Mouse (Mus musculus) cerebellum, postnatal 10 days (tissue): ENCODE results near the gene Irf2bp1.

Experiments used
- DNase-seq, 2 experiments: peaks; one replicate each; pipeline ENCODE4 v3.0.0; 2021; ENCODE audit warnings: mixed read lengths in 2 of 2

Gene Irf2bp1

DNA sequence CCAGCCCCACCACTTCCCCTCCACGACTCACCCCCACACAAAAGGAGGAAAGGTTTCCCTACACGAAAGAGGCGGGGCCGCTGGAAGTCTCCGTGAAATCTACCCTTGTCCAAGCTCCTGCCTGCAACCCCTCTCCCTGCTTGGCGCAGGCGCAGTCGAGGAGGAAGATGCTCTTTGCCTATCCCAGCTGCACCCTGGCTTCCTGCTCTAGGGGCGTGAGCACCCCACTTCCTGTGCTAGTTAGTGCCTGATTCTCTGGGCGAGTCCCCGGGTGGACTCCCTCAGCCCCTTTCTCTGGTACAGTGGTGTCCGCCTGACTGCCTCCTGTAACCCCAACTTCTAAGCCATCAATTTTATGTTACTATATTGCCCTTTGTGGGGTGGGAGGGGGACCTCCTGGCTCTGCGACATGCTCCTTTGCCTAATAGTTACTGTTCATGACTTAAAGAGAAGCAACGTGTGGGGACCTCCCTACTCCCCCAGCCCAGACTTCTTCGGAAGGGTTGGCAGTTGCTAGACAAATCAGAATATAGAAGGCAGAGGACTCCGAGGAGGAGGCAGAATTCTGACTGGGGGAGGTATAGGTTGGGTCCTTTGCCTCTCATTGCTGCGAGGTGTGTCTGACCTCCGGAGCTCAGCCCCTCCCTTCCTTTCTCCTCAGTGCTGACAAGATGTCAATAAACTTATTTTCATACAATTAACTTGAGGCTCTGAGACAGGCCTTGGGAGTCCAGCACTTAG lies 2.6 kb upstream of the Irf2bp1 start:
- DNase-seq: no peak

DNA sequence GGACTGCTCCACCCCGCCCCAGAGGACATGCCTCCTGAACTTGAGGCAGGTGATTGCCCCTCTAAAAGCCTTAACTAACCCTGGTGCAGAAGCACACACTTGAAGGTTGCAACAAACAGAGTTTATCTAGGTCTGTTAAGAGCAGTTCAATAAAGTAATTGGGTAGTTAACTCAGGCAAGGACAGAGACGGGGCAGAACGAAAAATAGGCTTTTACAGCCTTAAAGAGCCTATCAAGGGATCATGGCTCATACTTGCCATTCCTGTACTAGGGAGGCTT lies 2.1 kb upstream of the Irf2bp1 start:
- no peak for DNase-seq

DNA sequence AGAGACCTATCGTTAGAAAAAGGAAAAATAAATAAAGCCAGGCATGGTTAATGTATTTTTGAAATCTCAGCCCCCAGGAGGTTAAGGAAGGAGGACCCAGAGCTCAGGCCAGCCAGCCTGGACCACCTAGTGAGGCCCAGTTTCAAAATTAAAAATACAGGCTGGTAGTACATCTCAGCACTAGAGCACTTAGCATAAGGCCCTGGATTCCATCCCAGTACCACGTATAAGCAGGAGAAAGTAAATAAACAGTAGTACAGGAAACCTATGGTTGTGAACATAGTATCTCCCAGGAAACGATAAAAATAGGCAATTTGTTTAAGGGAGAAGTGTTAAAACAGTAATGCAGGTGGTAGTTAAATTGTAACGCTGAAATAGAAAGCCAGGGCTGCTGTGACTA lies 1.7 kb upstream of the Irf2bp1 start:
- DNase-seq: no peak

DNA sequence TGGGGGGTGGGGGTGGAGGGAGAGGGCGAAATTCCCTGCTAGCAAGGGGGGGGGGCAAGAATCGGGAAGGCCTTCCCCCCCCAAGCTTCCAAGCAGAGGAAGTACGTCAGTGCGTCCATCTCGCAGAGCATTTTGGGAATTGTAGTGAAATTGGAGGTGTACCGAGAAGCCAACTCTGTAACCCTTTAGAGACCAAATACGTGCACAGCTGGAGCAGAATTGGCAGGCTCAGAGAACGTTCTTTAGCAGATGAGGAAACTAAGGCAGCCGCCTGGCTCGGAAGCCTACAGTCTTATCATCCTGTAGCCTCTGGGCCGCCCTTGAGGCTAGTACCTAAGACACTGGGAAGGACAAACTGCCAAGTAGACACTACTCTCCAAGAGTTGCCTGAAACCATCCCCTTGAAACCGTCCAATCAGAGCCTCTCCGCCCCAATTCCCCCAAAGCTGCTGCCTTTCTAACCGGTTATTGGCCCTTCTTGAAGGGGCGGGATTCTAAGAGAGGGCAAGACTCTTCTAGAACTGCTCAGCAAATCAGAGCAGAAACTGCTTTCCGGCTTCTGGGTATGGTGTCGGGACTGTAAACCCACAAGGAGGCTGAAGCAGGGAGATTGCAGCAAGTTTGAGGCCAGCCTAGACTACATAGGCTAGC lies 871 bp upstream of the Irf2bp1 start:
- peak; percentile 87 to 89 for DNase-seq

DNA sequence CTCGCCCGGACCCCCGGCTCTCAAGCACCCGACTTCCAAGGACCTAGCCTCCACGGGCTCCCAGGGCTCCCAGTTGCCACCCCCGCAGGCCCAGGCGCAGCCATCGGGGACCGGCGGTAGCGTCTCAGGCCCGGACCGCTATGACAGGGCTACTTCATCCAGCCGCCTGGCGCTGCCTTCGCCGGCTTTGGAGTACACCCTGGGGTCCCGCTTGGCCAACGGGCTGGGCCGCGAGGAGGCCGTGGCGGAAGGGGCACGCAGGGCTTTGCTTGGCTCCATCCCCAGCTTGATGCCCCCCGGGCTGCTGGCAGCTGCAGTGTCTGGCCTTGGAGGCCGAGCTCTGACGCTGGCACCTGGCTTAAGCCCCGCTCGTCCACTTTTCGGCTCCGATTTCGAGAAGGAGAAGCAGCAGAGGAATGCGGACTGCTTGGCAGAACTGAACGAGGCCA lies 811 bp downstream of the Irf2bp1 start:
- DNase-seq: peak; percentile 81 to 83

DNA sequence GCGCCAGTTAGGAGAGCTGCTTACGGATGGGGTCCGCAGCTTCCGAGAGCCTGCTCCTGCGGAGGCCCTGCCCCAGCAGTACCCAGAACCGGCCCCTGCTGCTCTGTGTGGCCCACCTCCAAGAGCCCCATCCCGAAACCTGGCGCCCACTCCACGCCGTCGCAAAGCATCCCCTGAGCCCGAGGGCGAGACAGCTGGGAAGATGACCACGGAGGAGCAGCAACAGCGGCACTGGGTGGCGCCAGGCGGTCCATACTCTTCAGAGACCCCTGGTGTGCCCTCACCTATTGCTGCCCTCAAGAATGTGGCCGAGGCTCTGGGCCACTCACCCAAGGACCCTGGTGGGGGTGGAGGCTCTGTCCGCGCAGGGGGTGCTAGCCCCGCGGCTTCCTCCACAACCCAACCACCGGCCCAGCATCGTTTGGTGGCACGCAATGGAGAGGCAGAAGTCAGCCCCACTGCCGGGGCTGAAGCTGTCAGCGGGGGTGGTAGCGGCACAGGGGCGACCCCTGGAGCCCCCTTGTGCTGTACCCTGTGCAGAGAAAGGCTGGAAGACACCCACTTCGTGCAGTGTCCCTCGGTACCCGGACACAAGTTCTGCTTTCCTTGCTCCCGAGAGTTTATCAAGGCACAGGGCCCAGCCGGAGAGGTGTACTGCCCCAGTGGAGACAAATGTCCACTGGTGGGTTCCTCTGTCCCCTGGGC lies 1.7 kb downstream of the Irf2bp1 start:
- peak; percentile 43 to 52 for DNase-seq

DNA sequence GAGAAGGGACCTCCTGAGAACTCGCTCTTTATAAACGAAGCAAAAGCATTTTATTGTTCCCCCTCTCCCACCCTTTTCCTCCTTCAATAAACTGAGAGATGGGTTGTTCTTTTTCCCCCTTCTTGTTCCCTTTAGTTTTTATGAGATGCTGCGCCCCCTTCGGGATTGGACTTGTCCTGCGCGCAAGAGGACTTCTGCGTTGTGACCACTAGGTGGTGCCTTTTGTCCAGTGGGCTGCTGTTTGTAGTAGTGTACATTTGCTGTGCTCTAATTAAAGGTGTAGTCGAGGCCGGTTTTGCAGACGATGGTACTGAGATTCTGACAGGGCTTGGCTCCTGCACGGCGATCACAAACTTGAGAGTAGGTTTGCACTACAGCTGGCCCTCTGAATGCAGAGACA lies 2.6 kb downstream of the Irf2bp1 start:
- DNase-seq: peak; percentile 91 to 95

DNA sequence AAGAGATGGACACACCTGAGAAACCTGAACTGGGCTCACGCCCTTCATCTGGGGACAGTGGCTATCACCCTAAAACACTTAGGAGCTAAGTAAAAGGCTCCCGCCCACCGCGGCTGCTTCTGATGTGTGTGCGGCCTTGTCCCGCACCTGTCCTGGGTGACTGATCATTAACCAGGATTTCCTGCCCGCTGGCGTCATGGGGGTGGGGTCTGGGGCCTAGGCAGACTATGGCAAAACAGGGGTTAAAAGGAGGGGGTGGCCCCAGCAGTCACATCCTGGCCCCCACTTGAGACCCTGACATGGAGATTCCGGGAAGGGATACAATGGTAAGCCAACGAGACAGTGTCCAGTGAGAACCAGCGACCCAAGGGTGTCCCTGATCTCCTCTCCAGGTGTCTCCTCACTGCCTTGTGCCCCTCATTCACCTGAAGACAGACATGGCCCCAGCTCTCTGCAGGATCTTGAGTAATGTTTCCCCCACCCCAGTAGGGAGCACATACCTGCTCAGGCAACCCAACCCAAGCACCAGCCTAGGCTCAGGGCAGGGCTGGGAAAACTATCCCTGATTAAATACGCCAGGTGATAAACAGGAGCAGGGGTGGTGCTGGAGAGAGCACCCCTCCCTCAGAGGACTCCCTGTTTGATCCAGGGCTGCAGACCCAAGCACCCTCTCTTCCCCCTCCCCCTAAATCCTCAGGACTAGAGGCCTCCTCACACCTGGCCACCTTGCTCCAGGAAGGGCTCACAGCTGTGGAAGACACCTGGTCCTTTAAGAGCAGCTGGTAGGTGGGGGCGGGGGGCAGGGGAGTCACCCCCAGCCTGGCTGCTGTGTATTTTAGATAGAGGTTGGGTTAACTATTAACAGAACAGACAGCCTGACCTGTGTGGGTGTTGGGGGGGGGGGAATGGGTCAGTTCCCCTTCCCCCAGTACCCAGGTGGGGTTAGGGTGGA lies 3.5 kb downstream of the Irf2bp1 start:
- peak in 1 of 2 experiments; percentile 24 for DNase-seq

DNA sequence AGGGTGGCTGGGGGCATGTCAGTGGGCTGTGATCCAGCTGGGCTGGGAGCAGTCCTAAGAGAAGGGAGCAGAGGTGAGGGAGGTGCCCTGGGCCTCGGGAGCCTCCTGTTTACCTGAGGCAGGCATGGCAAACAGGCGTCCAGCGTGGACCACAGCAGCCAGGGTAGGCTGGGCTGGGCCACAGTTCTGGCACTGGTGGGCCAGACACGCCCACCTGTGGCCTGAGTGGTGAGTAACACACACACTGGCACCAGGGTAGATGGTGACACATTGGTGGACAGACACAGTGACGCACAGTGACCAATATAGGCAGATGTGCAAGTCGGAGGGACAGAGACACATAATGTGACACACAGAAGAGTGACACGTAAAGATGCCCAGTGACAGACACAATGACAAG lies 6.7 kb downstream of the Irf2bp1 start:
- no peak for DNase-seq

DNA sequence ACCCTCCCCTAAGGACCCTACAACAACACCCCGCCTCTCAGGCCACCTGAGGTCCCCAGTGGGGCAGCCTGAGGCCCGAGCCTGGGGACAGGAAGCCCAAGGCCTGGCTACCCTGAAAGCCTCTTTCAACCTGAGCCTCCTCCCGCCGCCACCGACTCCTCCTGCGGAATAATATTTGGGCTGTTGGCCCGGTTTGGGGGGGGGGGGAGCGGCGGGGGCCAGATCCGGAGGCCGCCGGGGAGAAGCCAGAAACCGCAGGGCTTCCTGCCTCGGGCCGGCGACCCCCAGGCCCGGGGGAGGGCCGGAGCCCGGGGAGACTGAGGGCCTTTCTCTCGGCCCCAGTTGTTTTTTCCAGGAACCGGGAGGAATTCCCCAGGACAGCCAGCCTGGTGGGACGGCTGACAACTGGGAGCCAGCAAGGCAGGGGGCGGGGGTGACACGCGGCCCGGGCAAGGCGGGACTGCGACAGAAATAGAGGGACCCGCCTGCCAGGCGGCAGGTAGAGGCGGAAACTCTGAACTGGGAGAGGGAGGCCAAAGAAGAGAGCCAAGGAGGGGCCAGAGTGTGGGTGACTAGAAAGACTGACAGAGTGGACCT lies 8.3 kb downstream of the Irf2bp1 start:
- peak in 1 of 2 experiments; percentile 45 for DNase-seq

DNA sequence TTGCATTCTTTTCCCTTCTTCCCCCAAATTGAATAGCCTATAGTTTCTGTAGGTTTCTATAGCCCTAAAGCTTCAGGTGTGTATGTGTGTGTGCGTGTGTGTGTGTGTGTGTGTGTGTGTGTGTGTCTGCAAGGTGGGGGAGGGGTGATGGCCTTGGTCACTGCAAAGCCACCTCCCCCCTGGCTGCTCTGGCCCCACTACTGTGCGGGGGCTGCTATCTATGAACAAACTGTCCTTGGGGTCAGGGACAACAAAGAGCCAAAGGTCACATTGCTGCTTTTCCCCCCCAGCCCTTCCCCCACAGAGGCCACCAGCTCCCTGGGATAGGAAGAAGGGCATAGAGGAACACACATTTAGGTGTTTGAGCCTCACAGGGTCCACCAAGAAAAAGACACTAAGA lies 9.0 kb downstream of the Irf2bp1 start:
- no peak for DNase-seq

DNA sequence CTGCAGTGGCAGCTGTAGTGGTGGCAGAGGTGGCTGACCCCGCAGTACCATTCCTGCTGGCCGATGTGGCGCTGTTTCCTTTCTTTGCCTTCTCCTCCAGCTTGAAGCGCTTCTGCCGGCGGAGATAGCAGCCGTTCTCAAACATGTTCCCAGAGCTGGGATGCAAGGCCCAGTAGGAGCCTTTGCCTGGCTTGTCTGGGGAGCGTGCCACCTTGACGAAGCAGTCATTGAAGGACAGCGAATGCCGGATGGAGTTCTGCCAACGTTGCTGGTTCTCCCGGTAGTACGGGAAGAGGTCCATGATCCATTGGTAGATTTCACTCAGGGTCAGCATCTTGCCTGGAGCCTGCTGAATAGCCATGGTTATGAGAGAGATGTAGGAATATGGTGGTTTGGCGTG lies 10.6 kb downstream of the Irf2bp1 start:
- no peak for DNase-seq

DNA sequence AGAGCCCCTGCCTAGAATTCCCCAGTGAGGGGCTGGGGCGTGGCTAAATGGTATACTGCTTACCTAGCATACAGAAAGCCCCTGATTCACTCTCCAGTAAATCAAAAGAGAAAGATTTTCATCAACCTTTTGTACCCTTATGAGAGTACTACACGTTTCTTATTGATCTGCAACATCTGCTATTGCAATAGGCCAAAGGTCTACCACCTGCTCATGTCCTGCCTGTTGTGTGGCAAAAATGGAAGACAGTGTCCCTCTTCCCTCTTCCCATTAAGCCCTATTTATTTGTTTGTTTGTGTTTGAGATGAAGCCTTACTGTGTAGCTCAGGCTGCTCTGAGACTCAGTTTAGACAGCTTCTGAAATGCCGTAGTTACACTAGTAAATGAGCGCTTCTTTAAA lies 12.2 kb downstream of the Irf2bp1 start:
- no peak for DNase-seq

DNA sequence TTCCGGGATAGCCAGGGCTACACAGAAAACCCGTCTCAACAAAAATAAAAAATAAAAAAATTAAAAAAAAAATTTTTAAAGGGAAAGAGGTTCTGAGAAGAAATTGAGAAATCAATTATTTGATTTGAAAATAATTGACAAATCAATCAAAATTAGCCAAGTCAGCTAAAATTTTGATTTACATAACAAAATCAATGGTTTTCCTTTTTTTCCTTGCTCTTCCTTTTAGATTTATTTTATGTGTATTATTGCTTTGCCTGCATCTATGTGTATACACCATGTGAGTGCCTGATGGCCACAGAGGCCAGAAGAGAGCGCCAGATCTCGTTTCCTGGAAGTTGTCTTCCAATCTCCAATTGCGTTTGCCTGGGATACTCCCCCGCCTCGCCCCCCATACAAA lies 14.1 kb downstream of the Irf2bp1 start:
- DNase-seq: no peak

DNA sequence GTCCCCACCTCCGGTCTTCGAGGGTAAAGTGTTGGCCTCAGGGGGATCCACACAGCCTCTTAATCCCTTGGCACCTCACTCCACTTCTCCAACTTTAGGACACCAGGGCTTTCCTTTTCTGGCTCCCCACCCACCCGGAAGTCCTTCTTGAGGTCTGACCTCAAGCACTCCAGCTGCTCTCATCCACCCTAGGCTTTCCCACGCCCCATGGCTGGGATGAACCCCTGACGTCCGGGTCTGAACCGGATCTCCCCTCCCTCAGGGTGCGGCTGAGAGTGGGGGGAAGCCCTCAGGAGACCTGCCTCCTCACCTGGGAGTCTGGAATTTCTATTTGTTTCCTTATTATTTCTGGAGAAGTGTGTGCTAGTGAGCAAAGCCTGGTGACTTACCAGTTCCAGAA lies 17.2 kb downstream of the Irf2bp1 start:
- no peak for DNase-seq

DNA sequence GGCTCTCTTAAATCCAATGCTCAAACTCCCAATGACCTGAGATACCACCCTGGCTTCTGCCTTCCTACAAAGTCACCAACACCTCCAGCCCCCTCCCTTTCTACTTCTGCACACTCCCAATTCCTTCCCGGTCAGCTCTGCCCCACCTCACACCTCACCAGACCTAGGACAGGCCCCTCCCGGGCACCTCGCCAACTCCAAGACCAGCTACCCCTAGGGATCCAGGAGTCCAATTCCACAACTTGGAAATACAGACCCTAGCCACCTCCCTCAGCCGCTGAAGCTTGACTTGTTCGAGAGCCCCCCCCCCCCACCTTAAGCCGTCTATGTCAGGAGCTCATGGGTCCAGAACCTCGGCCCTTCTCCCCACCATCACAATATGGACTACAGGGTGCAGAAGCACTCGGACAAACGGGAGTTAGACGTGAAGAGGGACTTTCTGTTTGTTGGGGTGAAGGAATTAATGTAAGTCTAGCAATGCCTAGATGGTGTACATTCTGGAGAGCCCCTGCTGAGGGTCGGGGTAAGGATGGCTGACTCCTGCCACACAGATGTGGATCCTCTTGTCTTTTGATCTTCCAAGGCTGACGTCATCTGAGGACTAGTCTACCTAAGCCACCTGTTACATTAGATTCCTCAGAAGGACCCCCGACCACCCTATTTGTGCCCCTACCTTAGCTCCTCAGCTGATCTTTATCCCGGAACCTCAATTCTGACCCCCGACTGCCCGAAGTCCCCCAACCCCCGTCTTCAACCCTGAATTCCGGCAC lies 18.5 kb downstream of the Irf2bp1 start:
- DNase-seq: peak in 1 of 2 experiments; percentile 40

DNA sequence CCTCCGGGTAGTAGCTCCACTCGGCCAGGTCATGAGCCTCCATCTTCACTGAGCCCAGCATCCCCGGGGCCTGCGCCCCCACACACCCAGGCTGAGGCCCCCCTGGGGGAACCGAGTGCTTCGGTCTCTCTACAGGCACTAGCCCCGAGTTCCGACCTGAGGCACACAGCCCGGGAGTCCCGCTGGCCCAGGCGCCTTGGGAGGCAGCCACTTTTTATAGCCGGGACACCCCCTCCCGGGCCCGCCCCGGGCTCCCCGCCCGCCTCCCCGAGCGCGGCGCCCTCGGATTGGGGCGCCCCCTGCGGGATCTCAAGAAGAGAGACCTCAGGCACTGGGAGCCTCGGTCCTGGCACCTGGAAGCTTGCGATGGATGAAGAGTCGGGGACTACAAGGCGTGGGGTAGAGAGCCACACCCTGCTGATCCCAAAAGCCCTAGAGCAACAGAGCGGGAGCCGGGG lies 19.5 kb downstream of the Irf2bp1 start, which contains the start of gene Foxa3:
TSS of gene Foxa3 (minus strand) at position 182 of the 458 bp plus-strand sequence.
- DNase-seq: peak; percentile 53 to 59

DNA sequence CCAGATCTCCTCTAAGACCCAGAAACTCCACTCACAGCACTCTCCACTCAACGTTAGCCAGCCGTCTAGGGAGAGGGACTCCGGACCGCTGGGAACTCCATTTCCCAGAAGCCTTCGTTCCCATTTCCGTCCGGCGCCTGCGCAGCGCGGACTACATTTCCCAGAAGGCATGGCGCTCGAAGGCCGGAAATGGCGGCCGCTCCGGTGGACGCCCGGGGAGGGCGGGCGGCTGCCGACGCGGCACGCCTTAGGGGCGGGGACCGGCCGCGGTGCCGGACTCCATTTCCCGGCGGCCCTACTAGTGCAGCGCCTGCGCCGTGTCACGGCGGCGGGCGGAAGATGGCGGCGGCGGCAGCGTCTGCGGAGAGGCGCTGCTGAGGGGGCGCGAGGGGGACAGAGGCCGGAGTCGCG lies 20.3 kb downstream of the Irf2bp1 start, which contains the start of gene Sympk:
TSS of gene Sympk (plus strand) at position 282 of the 411 bp plus-strand sequence.
- DNase-seq: peak; percentile 96 to 98

DNA sequence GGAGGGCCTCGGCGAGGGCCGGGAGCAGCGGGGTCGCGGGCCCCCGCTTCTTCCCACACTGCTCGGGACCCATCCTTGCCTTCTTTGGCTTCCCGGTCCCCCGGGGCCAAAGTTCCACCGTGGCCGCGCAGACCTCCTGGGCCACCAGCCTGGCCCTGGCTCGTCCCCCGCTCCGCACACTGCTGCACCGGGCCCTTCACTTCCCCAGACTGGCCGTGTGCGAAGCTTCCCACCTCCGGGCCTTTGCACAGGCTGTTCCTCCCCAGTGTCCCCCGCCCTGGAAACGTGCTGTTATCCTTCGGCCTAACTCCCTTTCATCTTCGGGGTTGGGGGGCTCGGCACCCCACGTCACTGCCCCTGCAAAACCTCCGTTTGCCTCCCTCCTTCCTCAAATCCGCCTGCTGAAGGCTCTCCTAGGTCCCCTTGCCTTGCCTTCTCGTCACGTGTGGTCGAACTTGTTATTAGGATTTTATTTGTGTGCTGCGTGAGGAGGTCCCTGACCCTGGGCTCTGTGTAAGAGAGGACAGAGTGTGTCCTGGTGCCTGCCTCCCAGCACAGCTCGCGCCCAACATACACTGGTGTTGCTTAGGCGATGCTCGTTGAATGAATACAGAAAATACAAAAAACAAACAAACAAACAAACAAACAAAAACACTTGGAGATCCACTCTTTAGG lies 20.9 kb downstream of the Irf2bp1 start:
- DNase-seq: no peak

DNA sequence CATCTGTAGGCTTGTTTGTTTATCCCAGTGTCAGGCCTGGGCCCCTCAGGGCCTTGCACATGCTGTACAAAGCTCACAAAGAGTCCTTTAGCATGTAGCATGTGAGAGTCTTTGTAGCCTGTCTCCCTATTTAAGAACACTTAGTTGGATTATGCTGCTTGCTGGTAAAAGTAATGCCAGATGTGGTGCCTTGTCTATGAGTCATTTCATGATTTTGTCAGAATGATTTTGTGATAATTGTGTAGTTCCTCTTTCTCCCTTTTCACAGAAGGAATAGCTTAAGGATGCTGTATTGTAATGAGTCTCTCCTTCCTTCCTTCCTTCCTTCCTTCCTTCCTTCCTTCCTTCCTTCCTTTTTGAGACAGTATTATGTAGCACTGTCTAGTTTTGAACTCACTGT lies 24.2 kb downstream of the Irf2bp1 start:
- no peak for DNase-seq
